Mouse (Mus musculus): ENCODE results near the gene Tspan14. TPM values are rescaled to one million over a fixed set of nuclear protein-coding genes. Genes with fewer than 3 reads are reported as not detected.

Tspan14 gene
- polyA plus RNA-seq, 1 experiment from 2014 or later: 88.2 TPM

- Histone ChIP-seq H3K4me2 (replicated peaks; ENCODE audit: low read depth, low read length) (no peak overlapping the region), H3K4me1 (ENCODE audit: control insufficient read depth, insufficient read depth, low read length) (peaks cover 66% of the 10 kb centered on the region), H3K36me3 (ENCODE audit: control insufficient read depth, insufficient read depth, low read length) (no peaks in the 10 kb centered on the region), H3K27me3 (ENCODE audit: control insufficient read depth, insufficient read depth, low read length) (no peaks in the 10 kb centered on the region), H3K4me3 (ENCODE audit: low read depth, low read length) (no peak overlapping the region), H3K27ac (ENCODE audit: low read length) (no peak overlapping the region), H3K9me3 (ENCODE audit: control insufficient read depth, low read depth, low read length) (no peaks in the 10 kb centered on the region), H3K9ac (replicated peaks; ENCODE audit: low read depth, low read length) (no peak overlapping the region)
- WGBS: 23% methylated on average over 2 of the region's 2 CpGs
- ATAC-seq (ENCODE audit: insufficient number of reproducible peaks, insufficient read depth, low FRiP score, low read depth): no peak
These were observed 13.9 kb downstream of the Tspan14 start for GRCm38 (mm10) chr14:40952715-40953114.

DNA sequence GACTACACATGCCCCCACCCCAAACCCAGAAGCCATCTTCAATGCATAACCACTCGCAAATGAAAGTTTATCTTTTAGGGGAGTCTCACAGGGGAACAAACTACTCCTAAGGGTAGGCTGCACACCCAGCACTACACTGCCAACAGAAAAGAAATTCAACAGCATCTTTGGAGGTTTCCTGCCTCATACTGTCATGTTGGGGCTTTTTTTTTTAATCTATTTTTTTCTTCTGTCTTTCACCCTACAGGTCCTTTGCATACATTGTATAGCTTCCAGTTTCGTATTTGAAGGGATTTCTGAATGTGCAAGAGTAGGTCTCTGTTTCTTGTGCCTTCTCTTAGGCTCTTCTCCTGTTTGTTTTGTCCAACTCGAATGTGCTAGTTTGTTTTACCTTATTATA is 14.3 kb downstream of the Tspan14 start:
- H3K4me2 ChIP-seq (replicated peaks; ENCODE audit: low read depth, low read length): no peak overlapping the region
- no peaks in the 10 kb centered on the region for H3K27me3 ChIP-seq (ENCODE audit: control insufficient read depth, insufficient read depth, low read length)
- no peak overlapping the region for H3K9ac ChIP-seq (replicated peaks; ENCODE audit: low read depth, low read length)
- no peak for ATAC-seq (ENCODE audit: insufficient number of reproducible peaks, insufficient read depth, low FRiP score, low read depth)
- 64% methylated on average over 3 of the region's 3 CpGs for WGBS
- no peak overlapping the region for H3K27ac ChIP-seq (ENCODE audit: low read length)
- no peak overlapping the region for H3K4me3 ChIP-seq (ENCODE audit: low read depth, low read length)
- H3K9me3 ChIP-seq (ENCODE audit: control insufficient read depth, low read depth, low read length): no peaks in the 10 kb centered on the region
- peaks cover 62% of the 10 kb centered on the region for H3K4me1 ChIP-seq (ENCODE audit: control insufficient read depth, insufficient read depth, low read length)
- no peaks in the 10 kb centered on the region for H3K36me3 ChIP-seq (ENCODE audit: control insufficient read depth, insufficient read depth, low read length)

DNA sequence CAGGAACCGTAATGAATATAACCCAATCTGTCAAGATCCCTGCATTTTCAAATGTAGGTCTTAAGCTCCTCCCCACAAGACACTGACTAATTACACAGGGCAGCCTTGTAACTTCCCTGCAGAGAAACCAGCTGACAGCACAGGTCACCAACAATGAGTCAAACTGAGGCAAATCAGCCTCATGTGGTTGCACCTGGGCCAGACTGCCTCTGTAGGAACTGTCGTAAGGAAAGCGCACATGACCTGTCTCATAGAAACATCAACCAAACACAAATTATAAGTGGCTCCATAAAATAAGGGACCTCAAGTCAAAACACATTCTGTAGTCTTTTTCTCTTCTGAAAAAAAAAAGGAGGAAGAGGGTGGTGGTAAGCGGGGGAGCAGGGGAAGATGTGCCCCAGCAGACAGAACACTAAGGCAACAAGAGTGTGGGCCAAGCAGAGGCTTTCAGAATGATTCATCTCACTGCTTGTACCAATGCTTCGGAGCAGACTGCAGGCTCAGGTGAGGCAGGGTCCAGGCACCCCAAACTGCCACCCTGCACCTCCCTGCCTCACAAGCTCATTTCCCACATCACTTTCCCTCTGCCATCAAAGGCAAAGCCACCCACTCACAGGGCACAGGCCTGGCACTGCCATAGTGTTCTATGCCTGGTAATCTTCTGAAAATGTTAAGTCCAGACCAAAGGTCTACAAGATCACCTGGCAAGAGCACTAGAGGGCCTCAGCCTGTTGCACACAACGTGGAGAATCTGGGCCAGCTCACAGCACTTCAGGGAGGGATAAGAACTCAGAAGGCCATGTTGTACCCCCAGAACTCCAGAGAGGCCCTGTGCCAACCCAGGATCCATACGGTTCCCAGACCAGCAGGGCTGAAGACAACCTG is 16.6 kb downstream of the Tspan14 start:
- H3K27me3 ChIP-seq (ENCODE audit: control insufficient read depth, insufficient read depth, low read length): no peaks in the 10 kb centered on the region
- H3K4me2 ChIP-seq (replicated peaks; ENCODE audit: low read depth, low read length): no peak overlapping the region
- ATAC-seq (ENCODE audit: insufficient number of reproducible peaks, insufficient read depth, low FRiP score, low read depth): no peak
- no peaks in the 10 kb centered on the region for H3K36me3 ChIP-seq (ENCODE audit: control insufficient read depth, insufficient read depth, low read length)
- H3K4me3 ChIP-seq (ENCODE audit: low read depth, low read length): no peak overlapping the region
- 69% methylated on average over 7 of the region's 7 CpGs for WGBS
- no peaks in the 10 kb centered on the region for H3K9me3 ChIP-seq (ENCODE audit: control insufficient read depth, low read depth, low read length)
- peaks cover 39% of the 10 kb centered on the region for H3K4me1 ChIP-seq (ENCODE audit: control insufficient read depth, insufficient read depth, low read length)
- peak overlapping the region; percentile 84; the same call in 1 of the 2 replicates for H3K27ac ChIP-seq (ENCODE audit: low read length)
- H3K9ac ChIP-seq (replicated peaks; ENCODE audit: low read depth, low read length): no peak overlapping the region

GRCm38 (mm10) chr14:40949047-40949446 is 17.6 kb downstream of the Tspan14 start:
- Histone ChIP-seq H3K4me3 (ENCODE audit: low read depth, low read length) (no peak overlapping the region), H3K36me3 (ENCODE audit: control insufficient read depth, insufficient read depth, low read length) (no peaks in the 10 kb centered on the region), H3K27ac (ENCODE audit: low read length) (peak overlapping the region; percentile 84), H3K9ac (replicated peaks; ENCODE audit: low read depth, low read length) (no peak overlapping the region), H3K9me3 (ENCODE audit: control insufficient read depth, low read depth, low read length) (no peaks in the 10 kb centered on the region), H3K4me1 (ENCODE audit: control insufficient read depth, insufficient read depth, low read length) (peaks cover 29% of the 10 kb centered on the region), H3K4me2 (replicated peaks; ENCODE audit: low read depth, low read length) (no peak overlapping the region), H3K27me3 (ENCODE audit: control insufficient read depth, insufficient read depth, low read length) (no peaks in the 10 kb centered on the region)
- ATAC-seq (ENCODE audit: insufficient number of reproducible peaks, insufficient read depth, low FRiP score, low read depth): no peak
- 60% methylated on average over 3 of the region's 3 CpGs for WGBS

DNA sequence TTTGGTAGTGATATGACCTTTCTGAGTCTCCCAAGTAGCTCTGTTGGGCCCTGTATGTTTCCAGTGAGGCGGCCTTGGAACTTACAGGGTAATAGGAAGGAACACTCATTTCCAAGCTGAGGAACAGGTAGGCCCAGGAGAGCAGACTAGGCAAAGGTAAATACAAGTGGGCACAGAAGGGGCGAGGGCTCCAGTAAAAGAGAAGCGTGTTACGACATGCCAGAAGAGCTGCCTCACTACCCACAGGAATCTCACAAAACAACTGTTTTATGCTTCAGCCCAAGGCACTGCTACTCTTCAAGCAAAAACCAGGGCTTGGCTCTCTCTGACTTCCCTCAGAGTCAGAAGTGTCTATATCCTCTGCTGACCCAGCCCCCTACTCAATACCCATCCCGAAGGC is 18.1 kb downstream of the Tspan14 start:
- H3K4me1 ChIP-seq (ENCODE audit: control insufficient read depth, insufficient read depth, low read length): peaks cover 26% of the 10 kb centered on the region

GRCm38 (mm10) chr14:40947431-40948394 is 18.9 kb downstream of the Tspan14 start:
- Histone ChIP-seq H3K9ac (replicated peaks; ENCODE audit: low read depth, low read length) (no peak overlapping the region), H3K36me3 (ENCODE audit: control insufficient read depth, insufficient read depth, low read length) (no peaks in the 10 kb centered on the region), H3K4me1 (ENCODE audit: control insufficient read depth, insufficient read depth, low read length) (peaks cover 20% of the 10 kb centered on the region), H3K9me3 (ENCODE audit: control insufficient read depth, low read depth, low read length) (no peaks in the 10 kb centered on the region), H3K4me2 (replicated peaks; ENCODE audit: low read depth, low read length) (0 out of 2 replicates have a peak overlapping the region, but pooled peaks have one; percentile 13), H3K27me3 (ENCODE audit: control insufficient read depth, insufficient read depth, low read length) (no peaks in the 10 kb centered on the region), H3K4me3 (ENCODE audit: low read depth, low read length) (no peak overlapping the region), H3K27ac (ENCODE audit: low read length) (peak overlapping the region; percentile 84)
- WGBS: 69% methylated on average over 14 of the region's 14 CpGs
- ATAC-seq (ENCODE audit: insufficient number of reproducible peaks, insufficient read depth, low FRiP score, low read depth): peak; percentile 68

More for the DNA sequence above, 18.1 kb downstream of the Tspan14 start:
- Histone ChIP-seq H3K27me3 (ENCODE audit: control insufficient read depth, insufficient read depth, low read length) (no peaks in the 10 kb centered on the region), H3K4me3 (ENCODE audit: low read depth, low read length) (no peak overlapping the region), H3K9ac (replicated peaks; ENCODE audit: low read depth, low read length) (no peak overlapping the region), H3K4me2 (replicated peaks; ENCODE audit: low read depth, low read length) (0 out of 2 replicates have a peak overlapping the region, but pooled peaks have one; percentile 13), H3K27ac (ENCODE audit: low read length) (peak overlapping the region; percentile 84), H3K36me3 (ENCODE audit: control insufficient read depth, insufficient read depth, low read length) (no peaks in the 10 kb centered on the region), H3K9me3 (ENCODE audit: control insufficient read depth, low read depth, low read length) (no peaks in the 10 kb centered on the region)
- ATAC-seq (ENCODE audit: insufficient number of reproducible peaks, insufficient read depth, low FRiP score, low read depth): peak; percentile 46; the same call in 1 of the 2 replicates
- WGBS: 86% methylated on average over 5 of the region's 5 CpGs

- H3K4me1 ChIP-seq (ENCODE audit: control insufficient read depth, insufficient read depth, low read length): peaks cover 9% of the 10 kb centered on the region; the same call in 1 of the 2 replicates
- no peak for ATAC-seq (ENCODE audit: insufficient number of reproducible peaks, insufficient read depth, low FRiP score, low read depth)
- H3K4me3 ChIP-seq (ENCODE audit: low read depth, low read length): no peak overlapping the region
- 80% methylated on average over 2 of the region's 2 CpGs for WGBS
- no peak overlapping the region for H3K27ac ChIP-seq (ENCODE audit: low read length)
- H3K4me2 ChIP-seq (replicated peaks; ENCODE audit: low read depth, low read length): no peak overlapping the region
- no peaks in the 10 kb centered on the region for H3K36me3 ChIP-seq (ENCODE audit: control insufficient read depth, insufficient read depth, low read length)
- no peaks in the 10 kb centered on the region for H3K9me3 ChIP-seq (ENCODE audit: control insufficient read depth, low read depth, low read length)
- H3K9ac ChIP-seq (replicated peaks; ENCODE audit: low read depth, low read length): no peak overlapping the region
- no peaks in the 10 kb centered on the region for H3K27me3 ChIP-seq (ENCODE audit: control insufficient read depth, insufficient read depth, low read length)
These were observed 22.8 kb downstream of the Tspan14 start for GRCm38 (mm10) chr14:40943802-40944201.

GRCm38 (mm10) chr14:40942429-40942828 is 24.2 kb downstream of the Tspan14 start:
- Histone ChIP-seq H3K9me3 (ENCODE audit: control insufficient read depth, low read depth, low read length) (no peaks in the 10 kb centered on the region), H3K9ac (replicated peaks; ENCODE audit: low read depth, low read length) (no peak overlapping the region), H3K4me3 (ENCODE audit: low read depth, low read length) (no peak overlapping the region), H3K4me1 (ENCODE audit: control insufficient read depth, insufficient read depth, low read length) (0 out of 2 replicates have a peak, but pooled peaks cover 2% of the 10 kb centered on the region), H3K4me2 (replicated peaks; ENCODE audit: low read depth, low read length) (no peak overlapping the region), H3K36me3 (ENCODE audit: control insufficient read depth, insufficient read depth, low read length) (no peaks in the 10 kb centered on the region), H3K27ac (ENCODE audit: low read length) (no peak overlapping the region), H3K27me3 (ENCODE audit: control insufficient read depth, insufficient read depth, low read length) (no peaks in the 10 kb centered on the region)
- ATAC-seq (ENCODE audit: insufficient number of reproducible peaks, insufficient read depth, low FRiP score, low read depth): no peak
- 76% methylated on average over 2 of the region's 2 CpGs for WGBS
